8 mouse cellular contexts compared by ENCODE assay signal in the genomic region with DNA sequence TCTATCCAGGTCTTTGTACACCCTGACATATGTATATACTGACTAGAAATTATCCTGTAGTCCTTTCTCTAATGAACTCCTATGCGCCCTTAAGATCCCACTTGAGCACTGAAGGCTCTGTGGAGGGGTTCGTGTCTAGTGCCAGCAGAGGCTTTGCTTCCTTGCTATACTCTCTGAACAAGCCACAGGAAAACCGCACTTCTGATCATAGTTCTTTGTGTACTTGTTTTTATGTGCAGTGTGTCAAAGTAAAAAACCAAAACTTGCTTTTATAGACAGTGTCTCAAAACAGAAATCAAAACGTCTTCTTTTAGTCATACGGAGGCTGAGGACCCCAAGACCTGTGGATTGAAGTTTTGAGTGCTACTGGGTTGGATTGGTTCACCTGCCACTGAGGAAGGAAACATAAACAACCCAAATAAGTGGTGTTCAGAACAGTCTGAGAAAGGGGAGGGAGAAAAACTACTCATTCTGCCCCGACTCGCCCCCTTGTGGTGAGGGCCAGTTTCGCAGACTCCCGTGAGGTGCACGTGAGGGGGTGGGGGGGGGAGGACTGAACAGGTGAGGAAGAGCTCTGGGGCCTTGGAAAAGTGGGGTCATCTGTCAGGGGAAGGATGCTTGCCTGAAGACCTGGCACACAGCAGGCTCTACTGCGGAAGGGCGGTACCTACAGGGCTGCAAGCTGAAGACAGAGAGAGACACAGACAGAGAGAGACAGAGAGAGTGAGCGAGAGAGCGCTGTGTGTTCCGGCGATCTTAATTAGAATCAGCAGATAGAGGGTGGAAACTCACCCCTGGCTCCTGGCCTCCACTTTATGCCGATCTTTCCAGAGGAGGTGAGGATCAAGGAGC. TPM values are rescaled to one million over a fixed set of nuclear protein-coding genes. Genes with fewer than 3 reads are reported as not detected.
A peak's percentile ranks its signal among the peaks of the same experiment; 100 is the strongest.
DNase-seq lines count a peak whose midpoint lies in the region; ATAC-seq and TF ChIP-seq lines count a peak whose summit lies in the region.

No protein-coding gene starts in this region.

- H3K27me3 ChIP-seq in heart, embryonic 12.5 days (replicated peaks): no peaks in the 10 kb centered on the region
- H3K27me3 ChIP-seq in limb, embryonic 13.5 days: no peaks in the 10 kb centered on the region

- TF ChIP-seq POLR2A in bone marrow, adult 2 months (IDR thresholded peaks at IDR 0.05; ENCODE audit: borderline replicate concordance, control insufficient read depth, low read depth, low read length): no peak

- ATAC-seq in frontal cortex, adult (ENCODE audit: low TSS enrichment): peak; percentile 74
- no peak for ATAC-seq in heart, embryonic 12.5 days (ENCODE audit: insufficient number of reproducible peaks, low FRiP score)
- no peak for ATAC-seq in limb, embryonic 13.5 days (ENCODE audit: low FRiP score, low read depth)

- peaks cover 12% of the 10 kb centered on the region for H3K9me3 ChIP-seq in heart, embryonic 12.5 days (replicated peaks)
- 0 out of 2 replicates have a peak, but pooled peaks cover 5% of the 10 kb centered on the region for H3K9me3 ChIP-seq in limb, embryonic 13.5 days

- TF ChIP-seq CTCF in bone marrow, adult 2 months (IDR thresholded peaks at IDR 0.05; ENCODE audit: control insufficient read depth, insufficient read depth, low read length): peak; percentile 66

- no peak for DNase-seq in frontal cortex, postnatal 14 days (ENCODE audit: low spot score in 2 of 2)
- DNase-seq in B cell, adult 2 months: peak; percentile 59 to 67
- peak; percentile 90 for DNase-seq in naive thymus-derived CD4-positive, alpha-beta T cell, adult 2 months (ENCODE audit: low read depth)
- peak; percentile 61 for DNase-seq in yolk sac, embryonic 10.5 days (ENCODE audit: low spot score)

- H3K36me3 ChIP-seq in heart, embryonic 12.5 days: no peaks in the 10 kb centered on the region
- H3K36me3 ChIP-seq in limb, embryonic 13.5 days: no peaks in the 10 kb centered on the region

- WGBS in bone marrow, adult 2 months: 38% methylated on average over 17 of the region's 17 CpGs
- 37% methylated on average over 17 of the region's 17 CpGs for WGBS in heart, embryonic 12.5 days
- WGBS in limb, embryonic 13.5 days: 33% methylated on average over 17 of the region's 17 CpGs

- H3K9ac ChIP-seq in heart, embryonic 12.5 days: no peak overlapping the region
- H3K9ac ChIP-seq in limb, embryonic 13.5 days: no peak overlapping the region

- H3K4me2 ChIP-seq in heart, embryonic 12.5 days: 0 out of 2 replicates have a peak overlapping the region, but pooled peaks have one; percentile 8
- H3K4me2 ChIP-seq in limb, embryonic 13.5 days (replicated peaks): peak overlapping the region; percentile 22

- H3K4me3 ChIP-seq in bone marrow, adult 2 months (replicated peaks; ENCODE audit: control insufficient read depth, low read depth, low read length): no peak overlapping the region
- H3K4me3 ChIP-seq in heart, embryonic 12.5 days: no peak overlapping the region
- no peak overlapping the region for H3K4me3 ChIP-seq in limb, embryonic 13.5 days

- H3K4me1 ChIP-seq in bone marrow, adult 2 months (ENCODE audit: control insufficient read depth, insufficient read depth, low read length): no peaks in the 10 kb centered on the region; the same call in 1 of the 2 replicates
- no peaks in the 10 kb centered on the region for H3K4me1 ChIP-seq in heart, embryonic 12.5 days (replicated peaks)
- H3K4me1 ChIP-seq in limb, embryonic 13.5 days: no peaks in the 10 kb centered on the region

- H3K27ac ChIP-seq in bone marrow, adult 2 months (ENCODE audit: control insufficient read depth, insufficient read depth, low read depth, low read length, poor library complexity): no peak overlapping the region
- H3K27ac ChIP-seq in heart, embryonic 12.5 days (ENCODE audit: poor library complexity, severe bottlenecking): no peak overlapping the region
- no peak overlapping the region for H3K27ac ChIP-seq in limb, embryonic 13.5 days

RNA-seq across cellular contexts. Expression of a gene that starts 48.3 kb away (rescaled TPM):
- polyA plus RNA-seq in bone marrow, adult 2 months (2011; ENCODE audit: insufficient read depth, insufficient read length, low replicate concordance, missing spikeins): 25.6 and 66.0 TPM in 2 replicates
- 82.3 and 83.0 TPM in 2 replicates for polyA plus RNA-seq in heart, embryonic 12.5 days (2016; fragmentation: Nextera tagmentation; extraction: Ambion mirVana)
- 79.1 and 90.8 TPM in 2 replicates for polyA plus RNA-seq in limb, embryonic 13.5 days (2015; fragmentation: Nextera tagmentation; extraction: Ambion mirVana)

Comparison
In these comparisons a context has a peak if more than half of its experiments do, and no peak if none do; other contexts are left out.
1. DNase-seq: peak in B cell, adult 2 months (2 of 2), naive thymus-derived CD4-positive, alpha-beta T cell, adult 2 months (single experiment) and yolk sac, embryonic 10.5 days (single experiment); none in frontal cortex, postnatal 14 days (0 of 2).